Mouse (Mus musculus) MEL (cell line): ENCODE measurements around the gene Mylk. TPM values are rescaled to one million over a fixed set of nuclear protein-coding genes. Genes with fewer than 3 reads are reported as not detected.

ENCODE experiments used
- DNase-seq: peaks from one replicate; pipeline ENCODE4 v3.0.0; 2011; ENCODE audit warnings: low read depth, low spot score
- H3K27ac ChIP-seq: 2 replicates; pipeline ENCODE4 v1.5.1; 2012; ENCODE audit warnings: low read depth, mild to moderate bottlenecking, control low read depth, low read length, moderate library complexity; ENCODE audit not compliant: control insufficient read depth
- H3K27me3 ChIP-seq, 2 experiments: fragments of 150-350 bp in 1 of 2; sonication (generic) in 1 of 2; 2 replicates each; pipeline ENCODE4 v1.6.1; 2012; ENCODE audit warnings: low read length in 2 of 2, mild to moderate bottlenecking in 2 of 2, improper control_type of control experiment in 1 of 2, moderate library complexity in 1 of 2; ENCODE audit not compliant: insufficient read depth in 2 of 2, control insufficient read depth in 1 of 2
- H3K36me3 ChIP-seq, 2 experiments: 2 replicates each; pipeline ENCODE4 v1.6.1; 2012 to 2014; ENCODE audit warnings: low read length in 2 of 2, improper control_type of control experiment in 1 of 2, inconsistent platforms in 1 of 2, mild to moderate bottlenecking in 1 of 2; ENCODE audit not compliant: insufficient read depth in 2 of 2, control insufficient read depth in 1 of 2
- H3K4me1 ChIP-seq, 2 experiments: fragments of 150-350 bp in 1 of 2; sonication (generic) in 1 of 2; 2 replicates each; pipeline ENCODE4 v1.6.1; 2012; ENCODE audit warnings: low read length in 2 of 2, improper control_type of control experiment in 1 of 2, mild to moderate bottlenecking in 1 of 2; ENCODE audit not compliant: insufficient read depth in 2 of 2, control insufficient read depth in 1 of 2
- H3K4me3 ChIP-seq, 2 experiments: fragments of 150-350 bp in 1 of 2; sonication (generic) in 1 of 2; 2 replicates each; pipeline ENCODE4 v1.5.1; 2012; ENCODE audit warnings: low read depth in 2 of 2, low read length in 2 of 2, mild to moderate bottlenecking in 2 of 2, moderate library complexity in 2 of 2, control low read depth in 1 of 2, improper control_type of control experiment in 1 of 2; ENCODE audit not compliant: control insufficient read depth in 1 of 2, insufficient read depth in 1 of 2
- H3K79me2 ChIP-seq: 2 replicates; pipeline ENCODE4 v1.6.1; 2012; ENCODE audit warnings: mild to moderate bottlenecking, low read length, moderate library complexity; ENCODE audit not compliant: control insufficient read depth, poor library complexity, insufficient read depth
- H3K9ac ChIP-seq: 2 replicates; pipeline ENCODE4 v1.6.1; 2012; ENCODE audit warnings: low read depth, mild to moderate bottlenecking, control low read depth, low read length, moderate library complexity; ENCODE audit not compliant: control insufficient read depth, poor library complexity, severe bottlenecking
- H3K9me3 ChIP-seq: fragments of 150-350 bp; sonication (generic); replicated peaks from 2 replicates; pipeline ENCODE4 v1.6.1; 2012; ENCODE audit warnings: mild to moderate bottlenecking, low read length, improper control_type of control experiment, moderate library complexity; ENCODE audit not compliant: insufficient read depth
- BHLHE40 ChIP-seq: IDR thresholded peaks from 2 replicates; pipeline ENCODE4 v1.6.1; 2012; ENCODE audit warnings: low read depth, mild to moderate bottlenecking, inconsistent platforms, low read length, improper control_type of control experiment, borderline replicate concordance
- CHD1 ChIP-seq: IDR thresholded peaks from 2 replicates; pipeline ENCODE4 v1.6.1; 2012; ENCODE audit warnings: low read depth, mild to moderate bottlenecking, inconsistent platforms, low read length, improper control_type of control experiment
- CHD2 ChIP-seq: IDR thresholded peaks from 2 replicates; pipeline ENCODE4 v1.6.1; 2011; ENCODE audit warnings: low read length, improper control_type of control experiment
- CTCF ChIP-seq, 3 experiments: IDR thresholded peaks in 2 of 3; conservative IDR thresholded peaks in 1 of 3; 2 replicates each; pipeline ENCODE4 v1.5.1; 2011 to 2012; ENCODE audit warnings: low read length in 3 of 3, low read depth in 2 of 3, mild to moderate bottlenecking in 2 of 3, improper control_type of control experiment in 1 of 3, inconsistent platforms in 1 of 3, mixed read lengths in 1 of 3, moderate library complexity in 1 of 3; ENCODE audit not compliant: control insufficient read depth in 1 of 3, insufficient read depth in 1 of 3, poor library complexity in 1 of 3, severe bottlenecking in 1 of 3
- E2F4 ChIP-seq: IDR thresholded peaks from 2 replicates; pipeline ENCODE4 v1.6.1; 2011; ENCODE audit warnings: low read depth, low read length, improper control_type of control experiment, borderline replicate concordance
- KAT2A ChIP-seq: conservative IDR thresholded peaks from 2 replicates; pipeline ENCODE4 v1.6.1; 2012; ENCODE audit warnings: low read depth, low read length, improper control_type of control experiment, inconsistent platforms
- MAZ ChIP-seq: IDR thresholded peaks from 2 replicates; pipeline ENCODE4 v1.6.1; 2012; ENCODE audit warnings: low read depth, mild to moderate bottlenecking, inconsistent platforms, low read length, improper control_type of control experiment
- MXI1 ChIP-seq: IDR thresholded peaks from 2 replicates; pipeline ENCODE4 v1.6.1; 2011; ENCODE audit warnings: mild to moderate bottlenecking, low read depth, low read length, improper control_type of control experiment
- MYB ChIP-seq: IDR thresholded peaks from 2 replicates; pipeline ENCODE4 v1.6.1; 2011; ENCODE audit warnings: mild to moderate bottlenecking, low read depth, low read length, improper control_type of control experiment
- MYC ChIP-seq: IDR thresholded peaks from 2 replicates; pipeline ENCODE4 v1.6.1; 2011; ENCODE audit warnings: low read depth, mild to moderate bottlenecking, low read length, improper control_type of control experiment, moderate library complexity
- NRF1 ChIP-seq: IDR thresholded peaks from 2 replicates; pipeline ENCODE4 v1.6.1; 2014; ENCODE audit warnings: low read depth, mild to moderate bottlenecking, inconsistent platforms, low read length, improper control_type of control experiment, moderate library complexity; ENCODE audit not compliant: poor library complexity, insufficient read depth, severe bottlenecking
- POLR2A ChIP-seq, 2 experiments: IDR thresholded peaks; 2 replicates each; pipeline ENCODE4 v1.6.1; 2011 to 2012; ENCODE audit warnings: low read length in 2 of 2, mild to moderate bottlenecking in 2 of 2, control low read depth in 1 of 2, improper control_type of control experiment in 1 of 2, low read depth in 1 of 2, moderate library complexity in 1 of 2; ENCODE audit not compliant: control insufficient read depth in 1 of 2, insufficient read depth in 1 of 2, poor library complexity in 1 of 2
- RAD21 ChIP-seq: IDR thresholded peaks from 2 replicates; pipeline ENCODE4 v1.6.1; 2011; ENCODE audit warnings: mild to moderate bottlenecking, low read depth, low read length, improper control_type of control experiment
- RCOR1 ChIP-seq: IDR thresholded peaks from 2 replicates; pipeline ENCODE4 v1.6.1; 2012; ENCODE audit warnings: low read depth, mild to moderate bottlenecking, inconsistent platforms, low read length, improper control_type of control experiment
- SIN3A ChIP-seq: IDR thresholded peaks from 2 replicates; pipeline ENCODE4 v1.6.1; 2012; ENCODE audit warnings: low read length, improper control_type of control experiment, inconsistent platforms
- TCF12 ChIP-seq: IDR thresholded peaks from 2 replicates; pipeline ENCODE4 v1.6.1; 2014; ENCODE audit warnings: low read depth, mild to moderate bottlenecking, inconsistent platforms, low read length, improper control_type of control experiment, moderate library complexity
- USF1 ChIP-seq: IDR thresholded peaks from 2 replicates; pipeline ENCODE4 v1.6.1; 2014; ENCODE audit warnings: low read depth, mild to moderate bottlenecking, inconsistent platforms, low read length, improper control_type of control experiment, moderate library complexity
- USF2 ChIP-seq, 2 experiments: IDR thresholded peaks; 2 replicates each; pipeline ENCODE4 v1.6.1; 2011 to 2012; ENCODE audit warnings: improper control_type of control experiment in 2 of 2, low read length in 2 of 2, borderline replicate concordance in 1 of 2, inconsistent platforms in 1 of 2, low read depth in 1 of 2, mild to moderate bottlenecking in 1 of 2; ENCODE audit not compliant: insufficient read depth in 1 of 2
- ZC3H11A ChIP-seq: IDR thresholded peaks from 2 replicates; pipeline ENCODE4 v1.6.1; 2012; ENCODE audit warnings: low read depth, mild to moderate bottlenecking, inconsistent platforms, low read length, improper control_type of control experiment
- ZKSCAN1 ChIP-seq: IDR thresholded peaks from 2 replicates; pipeline ENCODE4 v1.6.1; 2012; ENCODE audit warnings: low read depth, mild to moderate bottlenecking, inconsistent platforms, low read length, improper control_type of control experiment, moderate library complexity
- ZNF384 ChIP-seq: IDR thresholded peaks from 2 replicates; pipeline ENCODE4 v1.6.1; 2012; ENCODE audit warnings: low read depth, mild to moderate bottlenecking, inconsistent platforms, low read length, improper control_type of control experiment
- polyA plus RNA-seq, 2 experiments: library from polyadenylated mRNA; stranded (reverse) in 1 of 2; unstranded in 1 of 2; fragments of >175 nt in 1 of 2; fragments of >200 nt in 1 of 2; gene quantifications; 2 replicates each; pipeline versions ENCODE4 v1.2.1 to v1.2.4; 2012; ENCODE audit warnings: low replicate concordance in 2 of 2, low read depth in 1 of 2; ENCODE audit not compliant: insufficient read length in 2 of 2, insufficient read depth in 1 of 2, missing spikeins in 1 of 2
- total RNA-seq: library from RNA; depleted of rRNA; stranded (reverse); fragments of 300-350 nt; gene quantifications from 2 replicates; pipeline ENCODE4 v1.2.3, GENCODE M21; 2012

The Mylk gene
- total and polyA plus RNA-seq, 3 experiments, result not detected

DNA sequence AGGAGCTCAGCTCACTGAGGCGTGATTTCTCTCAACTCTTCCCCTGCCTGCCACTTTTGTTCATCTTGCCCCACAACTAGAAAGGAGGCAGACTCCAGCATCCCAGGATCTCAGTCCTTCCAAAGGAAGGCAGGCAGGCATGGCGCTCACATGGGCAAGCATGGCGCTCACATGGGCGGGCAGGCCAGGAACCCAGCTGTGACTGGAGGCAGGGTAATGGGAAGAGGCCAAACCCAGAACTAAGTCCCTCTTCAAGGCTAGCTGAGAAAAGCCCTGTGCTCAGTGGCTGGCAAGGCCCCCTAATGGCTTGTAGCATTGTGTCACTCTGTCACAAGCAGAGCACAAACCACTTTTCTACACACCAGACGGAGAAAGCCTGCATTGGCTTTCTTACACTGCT is 223.2 kb downstream of the Mylk start:
- Histone ChIP-seq H3K4me3 (no peak overlapping the region), H3K4me1 (no peaks in the 10 kb centered on the region), H3K9me3 (no peaks in the 10 kb centered on the region), H3K27me3 (no peaks in the 10 kb centered on the region), H3K9ac (no peak overlapping the region), H3K27ac (no peak overlapping the region), H3K36me3 (no peaks in the 10 kb centered on the region), H3K79me2 (no peaks in the 10 kb centered on the region)
- no peak for DNase-seq
- TF ChIP-seq MYB (no peak), TCF12 (no peak), BHLHE40 (no peak)

DNA sequence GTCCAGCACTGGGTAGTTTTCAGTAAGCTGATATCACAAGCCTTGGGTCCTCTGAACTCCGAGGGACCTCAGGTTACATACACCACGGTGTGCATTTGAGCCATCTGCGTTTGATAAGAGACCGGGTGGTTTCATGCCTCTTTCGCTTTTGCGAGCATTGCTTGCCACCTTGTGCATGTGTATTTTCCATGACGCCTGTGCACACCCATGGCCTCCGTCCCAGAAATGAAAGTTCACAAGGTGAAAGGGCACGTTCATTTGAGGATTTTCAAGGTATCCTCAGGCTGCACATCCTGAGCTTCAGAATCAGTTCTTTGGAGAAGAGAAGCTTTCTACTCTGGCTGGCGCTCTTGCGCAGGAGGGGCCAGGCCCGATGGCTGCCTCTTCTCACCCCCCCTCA is 227.5 kb downstream of the Mylk start:
- H3K9me3 ChIP-seq, result no peaks in the 10 kb centered on the region
- no peak for DNase-seq
- no peak overlapping the region for H3K4me3 ChIP-seq
- no peaks in the 10 kb centered on the region for H3K4me1 ChIP-seq
- no peak overlapping the region for H3K27ac ChIP-seq
- no peaks in the 10 kb centered on the region for H3K79me2 ChIP-seq
- H3K36me3 ChIP-seq, result no peaks in the 10 kb centered on the region
- TF ChIP-seq USF2 (IDR thresholded peaks at IDR 0.05; ENCODE audit: borderline replicate concordance in 1 of 2, insufficient read depth in 1 of 2, low read depth in 1 of 2, low read length in 2 of 2) (no peak), MXI1 (no peak), CHD1 (no peak), RCOR1 (no peak), BHLHE40 (no peak), ZC3H11A (no peak), MYC (no peak), RAD21 (no peak), POLR2A (IDR thresholded peaks at IDR 0.05; ENCODE audit: control insufficient read depth in 1 of 2, insufficient read depth in 1 of 2, low read depth in 1 of 2, low read length in 2 of 2, poor library complexity in 1 of 2) (no peak), KAT2A (no peak), MAZ (no peak), ZNF384 (no peak), USF1 (no peak)
- no peaks in the 10 kb centered on the region for H3K27me3 ChIP-seq
- H3K9ac ChIP-seq, result no peak overlapping the region

DNA sequence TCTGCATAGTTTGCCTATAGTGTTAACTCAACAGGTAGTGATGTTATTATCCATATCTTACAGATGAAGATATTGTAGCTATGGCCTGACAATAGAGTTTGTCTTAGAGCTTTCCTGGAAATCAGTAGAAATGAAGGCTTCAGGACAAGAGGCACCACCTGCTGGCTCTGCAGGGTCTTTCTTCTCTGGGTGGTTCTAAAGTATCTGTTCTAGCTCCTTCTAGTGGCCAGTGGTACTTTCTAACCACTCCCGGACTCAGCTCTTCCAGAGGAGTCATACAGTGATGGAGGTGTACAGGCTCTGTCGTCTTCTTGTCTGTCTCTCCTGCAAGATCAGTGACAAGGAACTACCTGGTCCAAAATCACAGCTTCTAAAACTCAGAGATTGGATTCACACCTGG is 230.5 kb downstream of the Mylk start:
- Histone ChIP-seq H3K36me3 (no peaks in the 10 kb centered on the region), H3K27ac (no peak overlapping the region), H3K4me1 (no peaks in the 10 kb centered on the region), H3K9me3 (no peaks in the 10 kb centered on the region), H3K9ac (no peak overlapping the region), H3K27me3 (no peaks in the 10 kb centered on the region), H3K79me2 (no peaks in the 10 kb centered on the region), H3K4me3 (no peak overlapping the region)
- no peak for DNase-seq
- TF ChIP-seq E2F4 (no peak), NRF1 (no peak), CTCF (IDR thresholded peaks at IDR 0.05 in 2 of 3, conservative IDR thresholded peaks at IDR 0.05 in 1 of 3; ENCODE audit: control insufficient read depth in 1 of 3, insufficient read depth in 1 of 3, low read depth in 2 of 3, low read length in 3 of 3, poor library complexity in 1 of 3, severe bottlenecking in 1 of 3) (no peak), ZNF384 (no peak), SIN3A (no peak), ZC3H11A (no peak), CHD2 (no peak), TCF12 (no peak), ZKSCAN1 (no peak), BHLHE40 (no peak)
